Mouse (Mus musculus) hindbrain, embryonic 15.5 days (tissue): ENCODE measurements around the gene Isyna1. TPM values are rescaled to one million over a fixed set of nuclear protein-coding genes. Genes with fewer than 3 reads are reported as not detected.

Source experiments
- ATAC-seq: fragments of 200-750 bp; cut with Nextera tagmentation; 2 replicates; pipeline ENCODE4 v1.8.0; 2017; ENCODE audit warnings: low read depth, moderate number of reproducible peaks, moderate TSS enrichment; ENCODE audit not compliant: low FRiP score
- H3K27ac ChIP-seq: fragments of 300-500 bp; sonication (generic); replicated peaks from 2 replicates; pipeline ENCODE4 v1.5.1; 2015; ENCODE audit warnings: mild to moderate bottlenecking, inconsistent platforms
- H3K27me3 ChIP-seq: fragments of 300-500 bp; sonication (generic); 2 replicates; pipeline ENCODE4 v1.6.1; 2015; ENCODE audit warnings: control low read depth, inconsistent platforms
- H3K36me3 ChIP-seq: fragments of 300-500 bp; sonication (generic); 2 replicates; pipeline ENCODE4 v1.6.1; 2015; ENCODE audit warnings: control low read depth, inconsistent platforms
- H3K4me1 ChIP-seq: fragments of 300-500 bp; sonication (generic); replicated peaks from 2 replicates; pipeline ENCODE4 v1.6.1; 2015; ENCODE audit warnings: control low read depth, inconsistent platforms
- H3K4me2 ChIP-seq: fragments of 300-500 bp; sonication (generic); 2 replicates; pipeline ENCODE4 v1.6.1; 2015; ENCODE audit warnings: moderate library complexity, mild to moderate bottlenecking, inconsistent platforms
- H3K4me3 ChIP-seq: fragments of 300-500 bp; sonication (generic); 2 replicates; pipeline ENCODE4 v1.5.1; 2015; ENCODE audit warnings: mild to moderate bottlenecking, inconsistent platforms
- H3K9ac ChIP-seq: fragments of 300-500 bp; sonication (generic); 2 replicates; pipeline ENCODE4 v1.6.1; 2015; ENCODE audit warnings: inconsistent platforms
- H3K9me3 ChIP-seq: fragments of 300-500 bp; sonication (generic); 2 replicates; pipeline ENCODE4 v1.6.1; 2016; ENCODE audit warnings: control low read depth, inconsistent platforms
- WGBS: fragments of 180-500 bp; shearing (Covaris S2); methylation state at CpG from one replicate; pipeline ENCODE4 v1.1.7; 2015; 5-methylcytosine and 5-hydroxymethylcytosine counted together
- polyA plus RNA-seq: library from polyadenylated mRNA; unstranded; fragments of >200 nt; fragmentation: Nextera tagmentation; extraction: Ambion mirVana; gene quantifications from 2 replicates; pipeline ENCODE4 v1.2.1, GENCODE M21; 2015

Gene Isyna1
- polyA plus RNA-seq, 1 experiment from 2014 or later, result 152 TPM

- H3K4me2 ChIP-seq, result no peak overlapping the region
- no peak overlapping the region for H3K9ac ChIP-seq
- H3K27ac ChIP-seq, result no peak overlapping the region
- H3K9me3 ChIP-seq, result no peaks in the 10 kb centered on the region
- H3K4me3 ChIP-seq, result no peak overlapping the region
- no peak for ATAC-seq
- H3K36me3 ChIP-seq, result no peaks in the 10 kb centered on the region
- whole genome bisulfite sequencing, result 87% methylated on average over 8 of the region's 8 CpGs
- H3K27me3 ChIP-seq, result no peaks in the 10 kb centered on the region
- peaks cover 13% of the 10 kb centered on the region for H3K4me1 ChIP-seq
Measured at GRCm38 (mm10) chr8:70615281-70615680, 21.1 kb downstream of the Isyna1 start.

GRCm38 (mm10) chr8:70615894-70616293 is 21.7 kb downstream of the Isyna1 start, which contains the start of gene Lrrc25:
Lrrc25 (plus strand) TSS chr8:70616155.
- WGBS, result 84% methylated on average over 3 of the region's 3 CpGs
- H3K4me1 ChIP-seq, result peaks cover 9% of the 10 kb centered on the region
- H3K9ac ChIP-seq, result no peak within 1 kb of the TSS

GRCm38 (mm10) chr8:70616645-70617044 is 22.5 kb downstream of the Isyna1 start:
- WGBS, result 50% methylated on average over 11 of the region's 11 CpGs
- no peak for ATAC-seq
- H3K9me3 ChIP-seq, result no peaks in the 10 kb centered on the region

More at GRCm38 (mm10) chr8:70615894-70616293, 21.7 kb downstream of the Isyna1 start, which contains the start of gene Lrrc25:
- Histone ChIP-seq H3K9me3 (no peaks in the 10 kb centered on the region), H3K4me2 (no peak within 1 kb of the TSS), H3K36me3 (no peaks in the 10 kb centered on the region), H3K27me3 (no peaks in the 10 kb centered on the region), H3K4me3 (no peak within 1 kb of the TSS), H3K27ac (no peak within 1 kb of the TSS)
- no peak for ATAC-seq

GRCm38 (mm10) chr8:70617985-70618384 is 23.8 kb downstream of the Isyna1 start:
- Histone ChIP-seq H3K36me3 (no peaks in the 10 kb centered on the region), H3K9me3 (no peaks in the 10 kb centered on the region), H3K4me1 (no peaks in the 10 kb centered on the region), H3K27me3 (0 out of 2 replicates have a peak, but pooled peaks cover 1% of the 10 kb centered on the region), H3K4me3 (no peak overlapping the region), H3K9ac (no peak overlapping the region), H3K27ac (no peak overlapping the region), H3K4me2 (no peak overlapping the region)
- ATAC-seq, result no peak
- 81% methylated on average over 11 of the region's 11 CpGs for WGBS

More at GRCm38 (mm10) chr8:70616645-70617044, 22.5 kb downstream of the Isyna1 start:
- Histone ChIP-seq H3K36me3 (no peaks in the 10 kb centered on the region), H3K4me1 (peaks cover 2% of the 10 kb centered on the region), H3K4me3 (no peak overlapping the region), H3K9ac (no peak overlapping the region), H3K4me2 (no peak overlapping the region), H3K27ac (no peak overlapping the region), H3K27me3 (no peaks in the 10 kb centered on the region)

GRCm38 (mm10) chr8:70618888-70619334 is 24.7 kb downstream of the Isyna1 start:
- Histone ChIP-seq H3K27ac (no peak overlapping the region), H3K4me3 (no peak overlapping the region), H3K9me3 (no peaks in the 10 kb centered on the region), H3K9ac (no peak overlapping the region), H3K4me1 (no peaks in the 10 kb centered on the region), H3K27me3 (0 out of 2 replicates have a peak, but pooled peaks cover 3% of the 10 kb centered on the region), H3K4me2 (no peak overlapping the region), H3K36me3 (no peaks in the 10 kb centered on the region)
- ATAC-seq, result 0 out of 2 replicates have a peak, but pooled peaks have one; percentile 10
- WGBS, result 27% methylated on average over 9 of the region's 9 CpGs

- H3K9me3 ChIP-seq, result no peaks in the 10 kb centered on the region
- no peak overlapping the region for H3K9ac ChIP-seq
- H3K36me3 ChIP-seq, result no peaks in the 10 kb centered on the region
- 0 out of 2 replicates have a peak, but pooled peaks cover 3% of the 10 kb centered on the region for H3K27me3 ChIP-seq
- H3K27ac ChIP-seq, result no peak overlapping the region
- H3K4me1 ChIP-seq, result no peaks in the 10 kb centered on the region
- H3K4me3 ChIP-seq, result no peak overlapping the region
- no peak for ATAC-seq
- 68% methylated on average over 3 of the region's 3 CpGs for WGBS
- no peak overlapping the region for H3K4me2 ChIP-seq
Measured at GRCm38 (mm10) chr8:70622220-70622619, 28.0 kb downstream of the Isyna1 start.

- Histone ChIP-seq H3K27ac (no peak overlapping the region), H3K9ac (no peak overlapping the region), H3K4me3 (no peak overlapping the region), H3K4me2 (no peak overlapping the region), H3K4me1 (peaks cover 13% of the 10 kb centered on the region), H3K36me3 (no peaks in the 10 kb centered on the region), H3K9me3 (no peaks in the 10 kb centered on the region), H3K27me3 (0 out of 2 replicates have a peak, but pooled peaks cover 3% of the 10 kb centered on the region)
- no peak for ATAC-seq
- WGBS, result 14% methylated on average over 5 of the region's 5 CpGs
Measured at GRCm38 (mm10) chr8:70625104-70625503, 30.9 kb downstream of the Isyna1 start.

GRCm38 (mm10) chr8:70627041-70627440 is 32.9 kb downstream of the Isyna1 start:
- Histone ChIP-seq H3K36me3 (no peaks in the 10 kb centered on the region), H3K27me3 (peaks cover 8% of the 10 kb centered on the region; the same call in 1 of the 2 replicates), H3K9ac (no peak overlapping the region), H3K4me3 (no peak overlapping the region), H3K4me2 (no peak overlapping the region), H3K4me1 (peaks cover 26% of the 10 kb centered on the region), H3K9me3 (no peaks in the 10 kb centered on the region), H3K27ac (no peak overlapping the region)
- WGBS, result 86% methylated on average over 5 of the region's 5 CpGs
- no peak for ATAC-seq

GRCm38 (mm10) chr8:70628986-70629490 is 34.9 kb downstream of the Isyna1 start:
- 59% methylated on average over 7 of the region's 7 CpGs for WGBS
- Histone ChIP-seq H3K4me3 (peak overlapping the region; percentile 49), H3K27me3 (peaks cover 5% of the 10 kb centered on the region; the same call in 1 of the 2 replicates), H3K4me2 (peak overlapping the region; percentile 78), H3K9ac (peak overlapping the region; percentile 56), H3K27ac (peak overlapping the region; percentile 68), H3K4me1 (peaks cover 26% of the 10 kb centered on the region), H3K36me3 (no peaks in the 10 kb centered on the region), H3K9me3 (no peaks in the 10 kb centered on the region)
- 0 out of 2 replicates have a peak, but pooled peaks have one; percentile 2 for ATAC-seq

GRCm38 (mm10) chr8:70629574-70630531 is 35.7 kb downstream of the Isyna1 start:
- H3K27me3 ChIP-seq, result peaks cover 5% of the 10 kb centered on the region; the same call in 1 of the 2 replicates
- ATAC-seq, result peak; percentile 93
- H3K4me1 ChIP-seq, result peaks cover 26% of the 10 kb centered on the region
- H3K9me3 ChIP-seq, result no peaks in the 10 kb centered on the region
- H3K4me2 ChIP-seq, result peak overlapping the region; percentile 78
- H3K4me3 ChIP-seq, result peak overlapping the region; percentile 49
- H3K36me3 ChIP-seq, result no peaks in the 10 kb centered on the region
- peak overlapping the region; percentile 68 for H3K27ac ChIP-seq
- under 1% methylated on average over 60 of the region's 60 CpGs for WGBS
- peak overlapping the region; percentile 56 for H3K9ac ChIP-seq

- ATAC-seq, result 0 out of 2 replicates have a peak, but pooled peaks have one; percentile 10
- Histone ChIP-seq H3K9me3 (no peaks in the 10 kb centered on the region), H3K27me3 (peaks cover 5% of the 10 kb centered on the region; the same call in 1 of the 2 replicates), H3K4me1 (peaks cover 26% of the 10 kb centered on the region), H3K27ac (no peak overlapping the region), H3K4me3 (no peak overlapping the region), H3K9ac (0 out of 2 replicates have a peak overlapping the region, but pooled peaks have one; percentile 3), H3K4me2 (peak overlapping the region; percentile 78; the same call in 1 of the 2 replicates), H3K36me3 (no peaks in the 10 kb centered on the region)
- WGBS, result 16% methylated on average over 22 of the region's 22 CpGs
Measured at GRCm38 (mm10) chr8:70630532-70631381, 36.6 kb downstream of the Isyna1 start.
